Mouse (Mus musculus) erythroblast, adult 5-6 weeks (primary cell): Measurements from ENCODE around the gene Olfr538. TPM values are rescaled to one million over a fixed set of nuclear protein-coding genes. Genes with fewer than 3 reads are reported as not detected.
"Not testable (repeated sequence)": the region's sequence is repeated elsewhere in the genome, so short reads cannot be mapped to it uniquely, and the experiment has no call there.

ENCODE experiments used
- ATAC-seq: replicated peaks from 2 replicates; pipeline ENCODE4 v1.8.0; 2016; ENCODE audit warnings: moderate number of reproducible peaks, mild to moderate bottlenecking, moderate TSS enrichment, inconsistent platforms; ENCODE audit not compliant: poor library complexity, low FRiP score, severe bottlenecking
- total RNA-seq, 2 experiments: library from RNA; stranded (forward) in 1 of 2; stranded (reverse) in 1 of 2; fragments of 150-400 nt in 1 of 2; fragments of 200-764, 138-1000 nt in 1 of 2; gene quantifications; 2 replicates each; pipeline versions ENCODE4 v1.2.3 to v1.2.4; 2015 to 2017; ENCODE audit warnings: low replicate concordance in 2 of 2

The Olfr538 gene
- not detected in 2 replicates for total RNA-seq (2015; ENCODE audit: low replicate concordance)
- 2.0 TPM in 1 of 2 replicates, not detected in the other for total RNA-seq (2017; ENCODE audit: low replicate concordance)

- no peak for ATAC-seq
These were observed at the start of gene Olfr538 for GRCm38 (mm10) chr7:140567586-140567985. TSS of gene Olfr538 (plus strand) at chr7:140567886.

- no peak for ATAC-seq
These were observed 27.9 kb upstream of the Olfr538 start for GRCm38 (mm10) chr7:140539746-140540145.

GRCm38 (mm10) chr7:140600969-140601368, 33.3 kb downstream of the Olfr538 start, which contains the start of gene Olfr46:
TSS of gene Olfr46 (plus strand) at chr7:140601269.
- ATAC-seq, result not testable (repeated sequence)

Other genes starting within 250 kb of the Olfr538 start
- gene Olfr525, start 247.0 kb upstream of the Olfr538 start, total RNA-seq (2015; ENCODE audit: low replicate concordance), result not detected in 2 replicates
- gene Olfr525, start 247.0 kb upstream of the Olfr538 start, total RNA-seq (2017; ENCODE audit: low replicate concordance), result under 0.01 TPM in 1 of 2 replicates, not detected in the other
- gene Olfr527, start 233.9 kb upstream of the Olfr538 start, total RNA-seq (2015; ENCODE audit: low replicate concordance), result not detected in 2 replicates
- gene Olfr527, start 233.9 kb upstream of the Olfr538 start, total RNA-seq (2017; ENCODE audit: low replicate concordance), result not detected in 2 replicates
- gene Olfr60, start 206.2 kb upstream of the Olfr538 start, total RNA-seq (2015; ENCODE audit: low replicate concordance), result not detected in 2 replicates
- not detected in 2 replicates for gene Olfr60, start 206.2 kb upstream of the Olfr538 start, total RNA-seq (2017; ENCODE audit: low replicate concordance)
- gene Olfr530, start 191.6 kb upstream of the Olfr538 start, total RNA-seq (2015; ENCODE audit: low replicate concordance), result not detected in 2 replicates
- not detected in 2 replicates for gene Olfr530, start 191.6 kb upstream of the Olfr538 start, total RNA-seq (2017; ENCODE audit: low replicate concordance)
- not detected in 2 replicates for gene Olfr531, start 165.0 kb upstream of the Olfr538 start, total RNA-seq (2015; ENCODE audit: low replicate concordance)
- not detected in 2 replicates for gene Olfr531, start 165.0 kb upstream of the Olfr538 start, total RNA-seq (2017; ENCODE audit: low replicate concordance)
- gene Olfr532, start 146.2 kb upstream of the Olfr538 start, total RNA-seq (2015; ENCODE audit: low replicate concordance), result not detected in 2 replicates
- gene Olfr532, start 146.2 kb upstream of the Olfr538 start, total RNA-seq (2017; ENCODE audit: low replicate concordance), result not detected in 2 replicates
- not detected in 2 replicates for gene Olfr533, start 104.5 kb upstream of the Olfr538 start, total RNA-seq (2015; ENCODE audit: low replicate concordance)
- gene Olfr533, start 104.5 kb upstream of the Olfr538 start, total RNA-seq (2017; ENCODE audit: low replicate concordance), result not detected in 2 replicates
- not detected in 2 replicates for gene Olfr535, start 83.7 kb upstream of the Olfr538 start, total RNA-seq (2015; ENCODE audit: low replicate concordance)
- gene Olfr535, start 83.7 kb upstream of the Olfr538 start, total RNA-seq (2017; ENCODE audit: low replicate concordance), result not detected in 2 replicates
- not detected in 2 replicates for gene Olfr536, start 60.5 kb upstream of the Olfr538 start, total RNA-seq (2015; ENCODE audit: low replicate concordance)
- not detected in 2 replicates for gene Olfr536, start 60.5 kb upstream of the Olfr538 start, total RNA-seq (2017; ENCODE audit: low replicate concordance)
- gene Olfr46, start 33.4 kb downstream of the Olfr538 start, total RNA-seq (2015; ENCODE audit: low replicate concordance), result 0.19 and 0.21 TPM in 2 replicates
- gene Olfr46, start 33.4 kb downstream of the Olfr538 start, total RNA-seq (2017; ENCODE audit: low replicate concordance), result 0.09 and 0.28 TPM in 2 replicates
- gene Olfr61, start 61.1 kb downstream of the Olfr538 start, total RNA-seq (2015; ENCODE audit: low replicate concordance), result not detected in 2 replicates
- not detected in 2 replicates for gene Olfr61, start 61.1 kb downstream of the Olfr538 start, total RNA-seq (2017; ENCODE audit: low replicate concordance)
- gene Olfr53, start 78.6 kb downstream of the Olfr538 start, total RNA-seq (2015; ENCODE audit: low replicate concordance), result not detected in 2 replicates
- not detected in 2 replicates for gene Olfr53, start 78.6 kb downstream of the Olfr538 start, total RNA-seq (2017; ENCODE audit: low replicate concordance)
- gene Olfr539, start 92.0 kb downstream of the Olfr538 start, total RNA-seq (2015; ENCODE audit: low replicate concordance), result not detected in 2 replicates
- gene Olfr539, start 92.0 kb downstream of the Olfr538 start, total RNA-seq (2017; ENCODE audit: low replicate concordance), result 0.14 TPM in 1 of 2 replicates, not detected in the other
- gene Olfr45, start 114.1 kb downstream of the Olfr538 start, total RNA-seq (2015; ENCODE audit: low replicate concordance), result not detected in 2 replicates
- not detected in 2 replicates for gene Olfr45, start 114.1 kb downstream of the Olfr538 start, total RNA-seq (2017; ENCODE audit: low replicate concordance)
- not detected in 2 replicates for gene Olfr541, start 129.4 kb downstream of the Olfr538 start, total RNA-seq (2015; ENCODE audit: low replicate concordance)
- gene Olfr541, start 129.4 kb downstream of the Olfr538 start, total RNA-seq (2017; ENCODE audit: low replicate concordance), result not detected in 2 replicates
- not detected in 2 replicates for gene Cyp2e1, start 195.9 kb downstream of the Olfr538 start, total RNA-seq (2015; ENCODE audit: low replicate concordance)
- gene Cyp2e1, start 195.9 kb downstream of the Olfr538 start, total RNA-seq (2017; ENCODE audit: low replicate concordance), result not detected in 2 replicates
- gene Syce1, start 220.0 kb downstream of the Olfr538 start, total RNA-seq (2015; ENCODE audit: low replicate concordance), result not detected in 2 replicates
- gene Syce1, start 220.0 kb downstream of the Olfr538 start, total RNA-seq (2017; ENCODE audit: low replicate concordance), result 0.60 TPM in 1 of 2 replicates, not detected in the other